Comparison of ENCODE assay signal across 22 mouse cellular contexts in genomic region chr5:99852316-99852715, GRCm38 (mm10). TPM values are rescaled to one million over a fixed set of nuclear protein-coding genes. Genes with fewer than 3 reads are reported as not detected.
"Had no signal": no experiment of that assay in that cellular context is flagged by ENCODE, and none has a peak within 500 bp of the region (broad histone marks: within the 10 kb centered on the region; RNA-seq: fewer than 3 reads in every experiment).

No protein-coding gene starts in this region.

- H3K4me2 ChIP-seq: limb, embryonic 12.5 days; limb, embryonic 15.5 days; liver, embryonic 12.5 days; liver, embryonic 15.5 days; midbrain, embryonic 11.5 days had no signal

- H3K4me3 ChIP-seq: limb, embryonic 12.5 days; limb, embryonic 15.5 days; liver, embryonic 12.5 days; liver, embryonic 15.5 days had no signal

- ATAC-seq: intestine, embryonic 16.5 days; liver, embryonic 12.5 days had no signal

- DNase-seq: kidney, adult 18-20 months; left cerebral cortex, postnatal 4 days; lung, adult 2 months; lung, postnatal 14 days; lung, postnatal 4 days; midbrain, embryonic 14.5 days; thymus, adult 18-20 months; thymus, postnatal 36 days had no signal

- H3K36me3 ChIP-seq: limb, embryonic 12.5 days; limb, embryonic 15.5 days; liver, embryonic 12.5 days; liver, embryonic 15.5 days had no signal

- H3K9ac ChIP-seq: limb, embryonic 12.5 days; limb, embryonic 15.5 days; liver, embryonic 12.5 days; liver, embryonic 15.5 days had no signal

- H3K27ac ChIP-seq: limb, embryonic 12.5 days; limb, embryonic 15.5 days; liver, embryonic 12.5 days; liver, embryonic 15.5 days had no signal

- H3K27me3 ChIP-seq: limb, embryonic 12.5 days; limb, embryonic 15.5 days had no signal

- H3K9me3 ChIP-seq: limb, embryonic 12.5 days; limb, embryonic 15.5 days; liver, embryonic 12.5 days; liver, embryonic 15.5 days had no signal

- H3K4me1 ChIP-seq: liver, embryonic 12.5 days; liver, embryonic 15.5 days had no signal

RNA-seq across cellular contexts. Expression of gene Vamp9, which starts 53.7 kb away (rescaled TPM):
- total RNA-seq: layer of hippocampus, postnatal 14 days; left cerebral cortex, postnatal 4 days; megakaryocyte progenitor cell, adult 5-6 weeks; megakaryocyte-erythroid progenitor cell, adult 5-6 weeks; midbrain, postnatal 0 days had no signal
- polyA plus RNA-seq: limb, embryonic 12.5 days; liver, embryonic 12.5 days; liver, embryonic 15.5 days; lung, adult 2 months; midbrain, embryonic 11.5 days; neural tube, embryonic 11.5 days; small intestine, adult 2 months; spleen, adult 2 months; stomach, embryonic 16.5 days had no signal
